Mouse (Mus musculus): ENCODE measurements around the gene Ces1f.
"Not testable (repeated sequence)": the region's sequence is repeated elsewhere in the genome, so short reads cannot be mapped to it uniquely, and the experiment has no call there.

Ces1f gene

GRCm38 (mm10) chr8:93279556-93279955, at the start of gene Ces1f:
Gene Ces1f (minus strand): TSS chr8:93279747.
- in situ Hi-C loops (cut with MboI, MseI) = no loop called here

DNA sequence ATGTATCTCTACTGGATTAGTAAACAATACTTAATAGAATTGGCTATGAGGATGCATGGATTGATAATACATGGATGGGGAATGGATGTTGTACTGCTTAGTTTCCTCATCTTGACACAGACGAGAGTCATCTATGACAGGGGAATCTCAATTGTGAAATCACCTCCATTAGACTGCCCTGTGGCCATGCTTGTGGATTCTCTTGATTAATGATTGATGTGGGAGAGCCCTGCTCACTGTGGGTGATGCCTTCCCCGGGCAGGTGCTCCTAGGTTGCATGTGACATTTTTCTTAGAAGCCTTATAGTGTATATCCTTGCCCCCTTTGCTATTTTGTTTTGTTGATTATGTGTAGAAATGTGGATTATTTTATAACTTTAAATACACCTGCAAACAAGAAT, 45.6 kb upstream of the Ces1f start:
- in situ Hi-C loops (cut with MboI, MseI) = no loop called here

DNA sequence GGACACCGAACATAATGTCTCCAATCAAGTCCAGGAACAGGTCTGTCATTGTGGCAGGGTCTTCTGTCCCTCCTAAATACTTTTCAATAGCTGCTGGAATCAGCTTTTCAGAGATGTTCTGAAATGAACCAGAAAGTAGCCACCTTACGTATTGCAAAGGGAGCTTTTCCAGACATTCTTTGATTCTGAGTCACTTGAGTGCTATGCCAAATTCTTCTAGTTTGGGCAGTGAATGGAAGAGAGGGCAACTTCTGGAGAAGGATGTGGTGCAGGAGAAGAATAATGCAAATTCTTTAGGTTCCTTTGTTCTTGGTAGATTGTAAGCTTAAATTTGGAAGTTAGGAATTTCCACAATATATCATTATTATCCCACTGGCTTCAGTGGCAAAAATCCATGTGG, 37.5 kb upstream of the Ces1f start:
- in situ Hi-C loops (cut with MboI, MseI) = no loop called here

GRCm38 (mm10) chr8:93315557-93315956, 36.0 kb upstream of the Ces1f start:
- in situ Hi-C loops (cut with MboI, MseI) = no loop called here

DNA sequence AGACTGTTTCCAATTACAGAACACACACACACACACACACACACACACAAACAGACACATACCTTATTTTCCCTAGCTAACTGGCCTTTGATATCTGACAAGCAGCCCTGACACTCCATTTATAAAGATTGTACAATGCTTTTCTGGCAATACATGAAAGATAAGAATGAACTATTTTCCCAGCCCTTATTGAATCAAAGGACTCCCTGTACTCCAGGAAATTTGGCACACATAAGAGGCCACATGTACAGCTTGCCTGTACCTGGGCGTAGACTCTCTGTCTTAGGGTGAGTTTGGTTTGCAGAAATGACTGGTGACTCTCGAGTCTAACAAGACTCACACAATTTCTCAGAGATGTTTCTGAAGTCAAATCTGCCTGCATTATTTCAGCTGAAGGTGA, 4.3 kb upstream of the Ces1f start:
- in situ Hi-C loops (cut with MboI, MseI) = no loop called here

DNA sequence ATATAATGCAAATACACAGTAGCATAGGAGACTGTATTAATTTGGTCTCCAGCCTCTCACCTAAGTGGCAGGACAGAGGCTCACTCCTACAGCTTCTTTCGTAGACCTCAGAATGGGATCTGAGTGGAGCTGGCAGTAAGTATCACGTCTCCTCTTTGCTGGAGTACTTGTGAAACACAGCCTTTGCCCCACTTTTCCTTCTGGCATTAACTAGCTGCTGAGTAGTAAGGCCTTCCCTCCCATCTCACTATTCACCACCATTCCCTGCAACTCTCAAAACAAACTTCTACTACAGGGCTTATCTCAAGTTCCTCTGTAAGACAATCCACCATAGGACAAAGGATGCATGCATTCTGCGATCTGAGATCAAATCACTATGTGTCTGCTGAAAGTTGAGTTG, 2.8 kb upstream of the Ces1f start:
- in situ Hi-C loops (cut with MboI, MseI) = no loop called here

DNA sequence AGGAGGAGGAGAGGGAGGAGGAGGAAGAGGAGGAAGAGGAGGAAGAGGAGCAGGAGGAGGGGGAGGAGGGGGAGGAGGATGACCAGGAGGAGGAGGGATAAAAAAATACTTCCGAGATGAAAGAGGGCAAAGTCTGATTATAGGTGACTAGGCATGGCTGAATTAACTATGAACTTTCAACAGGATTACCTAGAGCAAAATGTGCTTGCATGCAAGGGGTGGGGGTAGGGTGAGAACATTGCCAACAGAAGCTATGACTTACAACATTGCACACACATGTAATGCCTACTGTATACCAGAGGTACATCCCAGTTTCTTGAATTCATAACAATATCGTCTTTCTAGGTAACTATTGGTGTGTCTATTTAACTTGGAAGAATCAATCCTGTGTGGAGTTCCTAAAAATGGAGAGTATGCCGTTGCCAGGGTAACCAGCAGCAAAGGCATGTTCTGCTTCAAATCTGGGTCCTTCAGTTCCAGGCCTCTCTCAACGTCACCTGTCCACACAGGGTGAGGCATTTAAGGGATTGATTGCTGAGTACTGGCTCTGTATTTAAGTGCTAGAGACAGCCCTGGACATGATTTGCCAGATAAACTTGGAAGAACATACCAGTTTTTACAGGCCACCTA, 1.3 kb downstream of the Ces1f start:
- in situ Hi-C loops (cut with MboI, MseI) = no loop called here

DNA sequence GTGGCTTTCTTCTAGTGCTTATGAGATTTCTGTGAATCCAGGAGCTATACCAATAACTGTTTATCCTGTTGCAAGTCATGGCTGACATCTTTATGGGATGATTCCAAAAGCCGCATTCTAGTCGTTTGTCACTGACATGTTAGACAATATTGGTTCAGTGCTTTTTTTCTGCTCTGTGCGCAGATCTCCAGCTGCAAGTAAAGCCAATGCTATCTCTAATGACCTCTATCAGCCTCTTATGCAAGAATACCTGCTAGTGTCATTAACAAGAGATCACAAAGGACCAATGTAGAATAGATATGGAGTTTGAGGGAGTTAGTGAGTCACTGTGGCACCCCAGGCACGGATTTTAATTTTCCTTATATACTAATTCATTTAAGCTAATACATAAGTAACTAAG, 4.9 kb downstream of the Ces1f start:
- in situ Hi-C loops (cut with MboI, MseI) = no loop called here

- in situ Hi-C loops (cut with MboI, MseI) = no loop called here
Observed at GRCm38 (mm10) chr8:93273321-93273720, 6.2 kb downstream of the Ces1f start.

DNA sequence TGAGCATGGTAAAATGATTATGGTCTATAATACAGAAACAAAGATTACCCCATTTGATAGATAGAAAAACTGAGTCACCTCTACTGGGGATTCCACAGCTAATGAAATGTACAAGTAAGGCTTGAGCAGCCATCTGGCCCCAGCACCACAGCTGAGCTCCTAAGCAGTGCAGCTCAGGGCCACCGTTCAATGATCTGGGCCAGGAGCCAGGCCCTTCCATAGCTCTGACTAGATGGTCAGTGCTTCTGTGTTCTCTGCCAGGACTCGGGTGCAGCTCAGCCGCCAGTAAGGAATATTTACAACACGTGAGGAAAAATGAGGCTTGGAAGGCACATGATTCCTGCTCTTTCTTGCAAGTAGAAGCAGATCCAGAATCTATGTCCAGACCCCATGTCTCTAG, 6.9 kb downstream of the Ces1f start:
- in situ Hi-C loops (cut with MboI, MseI) = no loop called here

DNA sequence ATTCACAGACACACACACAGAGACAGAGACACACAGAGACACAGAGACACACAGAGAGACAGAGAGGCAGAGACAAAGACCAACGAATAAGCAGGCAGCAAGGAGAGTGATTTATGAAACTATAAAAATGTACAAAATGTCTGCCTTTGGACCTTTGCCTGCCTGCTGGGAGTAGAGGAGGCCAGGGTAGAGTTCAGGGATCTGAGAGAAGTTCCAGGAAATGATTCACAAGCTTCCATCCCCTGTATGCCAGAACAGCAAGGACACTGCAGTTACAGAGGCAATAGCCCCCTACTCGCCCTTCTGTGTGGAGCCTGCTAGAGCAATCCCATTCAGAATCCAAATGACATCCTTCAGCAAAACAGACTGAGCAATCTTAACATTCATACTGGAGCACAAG, 18.1 kb downstream of the Ces1f start:
- in situ Hi-C loops (cut with MboI, MseI) = no loop called here

DNA sequence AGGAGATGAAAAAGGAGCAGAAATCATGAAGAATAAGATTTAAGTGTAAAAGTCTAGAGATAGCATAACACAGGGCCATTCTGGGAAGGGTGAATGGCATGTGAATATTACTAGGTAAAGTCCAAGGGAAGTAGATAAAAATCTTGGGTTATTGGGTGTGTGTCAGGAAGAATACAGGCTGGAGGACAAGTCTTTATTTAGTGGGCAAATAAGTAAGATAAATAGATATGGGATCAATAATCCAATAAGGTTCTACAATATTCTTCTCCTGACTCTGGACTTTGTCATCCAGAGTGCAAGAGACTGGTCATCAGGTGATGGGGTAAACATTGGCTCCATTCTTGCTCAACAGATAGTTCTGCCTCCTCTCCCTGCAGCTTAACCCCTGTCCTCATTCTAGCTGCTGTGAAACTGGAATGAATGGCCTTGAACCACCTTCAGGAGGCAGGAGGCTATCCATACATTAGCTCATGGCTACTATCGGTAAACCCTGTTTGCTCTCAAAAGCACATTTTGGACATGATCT, 27.1 kb downstream of the Ces1f start:
- in situ Hi-C loops (cut with MboI, MseI) = no loop called here

DNA sequence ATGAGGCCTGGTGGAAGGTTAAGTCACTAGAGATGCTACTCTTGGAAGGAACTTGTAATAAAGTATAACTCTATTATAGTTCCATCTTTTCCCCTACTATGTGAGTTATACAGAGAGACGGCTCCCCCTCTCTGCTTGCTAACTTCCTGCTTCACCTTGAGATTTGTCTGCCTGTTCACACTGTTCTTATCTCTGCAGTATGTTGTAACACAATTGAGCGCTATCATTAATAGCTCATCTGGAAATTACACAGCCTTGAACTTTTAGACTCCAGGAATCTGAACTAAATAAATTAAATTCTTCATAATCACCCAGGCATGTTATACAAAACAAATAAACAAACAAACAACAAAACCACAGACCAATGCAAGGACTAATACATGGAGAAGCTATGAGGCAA, 33.5 kb downstream of the Ces1f start:
- in situ Hi-C loops (cut with MboI, MseI) = no loop called here

DNA sequence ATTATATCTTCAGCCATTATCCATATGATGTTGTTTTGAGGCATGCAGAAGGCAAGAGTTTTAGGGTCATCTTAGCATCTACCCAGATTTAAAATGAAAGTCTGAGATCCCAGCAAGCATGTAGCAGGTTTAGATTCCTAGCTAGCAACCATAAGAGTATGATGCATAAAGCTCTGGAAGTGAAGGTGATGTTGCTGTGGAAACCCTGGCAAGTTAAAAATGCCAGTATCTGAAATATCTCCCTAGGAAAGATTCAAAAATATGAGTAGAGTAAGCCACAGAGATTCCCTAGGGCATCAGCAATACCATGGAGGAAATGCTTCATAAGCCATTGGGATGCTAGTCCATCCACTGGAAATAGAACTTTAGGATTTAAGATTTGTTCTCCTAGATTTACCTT, 39.7 kb downstream of the Ces1f start:
- in situ Hi-C loops (cut with MboI, MseI) = no loop called here

DNA sequence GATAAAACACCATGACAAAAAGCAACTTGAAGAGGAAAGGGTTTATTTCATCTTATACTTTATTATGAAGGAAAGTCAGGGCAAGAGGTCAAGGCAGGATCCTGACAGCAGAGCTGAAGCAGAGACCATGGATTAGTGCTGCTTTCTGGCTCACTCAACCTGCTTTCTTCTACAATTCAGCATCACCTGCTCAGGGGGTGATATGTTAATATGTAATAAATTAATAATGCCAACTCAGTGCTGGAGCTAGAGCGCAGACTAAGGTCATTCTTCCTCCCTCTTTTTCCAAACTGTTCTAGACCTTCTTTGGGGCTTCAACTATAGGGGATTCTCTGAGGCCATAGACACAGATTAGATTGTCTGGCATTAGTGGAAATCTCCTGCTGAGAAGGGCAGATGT, 43.9 kb downstream of the Ces1f start:
- in situ Hi-C loops (cut with MboI, MseI) = no loop called here

GRCm38 (mm10) chr8:93234706-93235105, 44.8 kb downstream of the Ces1f start:
- in situ Hi-C loops (cut with MboI, MseI) = no loop called here

DNA sequence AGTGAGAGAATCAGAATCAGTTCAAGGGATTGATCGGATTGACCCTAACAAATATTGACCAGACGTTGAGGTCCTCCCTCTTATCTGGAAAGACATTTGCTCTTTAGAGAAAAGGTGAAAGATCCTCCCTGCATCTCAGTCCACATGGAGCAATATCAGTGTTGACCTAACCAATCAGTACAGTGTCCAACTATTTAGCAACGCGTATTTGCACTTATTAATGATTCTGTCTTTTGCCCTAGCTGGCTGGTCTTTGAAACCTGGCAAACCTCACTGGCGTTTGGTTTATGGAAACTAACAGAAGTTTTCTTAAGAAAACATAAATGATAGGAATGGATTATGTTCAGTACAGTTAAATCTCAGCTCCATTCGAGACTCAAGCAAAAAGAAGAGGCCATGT, 45.5 kb downstream of the Ces1f start:
- in situ Hi-C loops (cut with MboI, MseI) = no loop called here

DNA sequence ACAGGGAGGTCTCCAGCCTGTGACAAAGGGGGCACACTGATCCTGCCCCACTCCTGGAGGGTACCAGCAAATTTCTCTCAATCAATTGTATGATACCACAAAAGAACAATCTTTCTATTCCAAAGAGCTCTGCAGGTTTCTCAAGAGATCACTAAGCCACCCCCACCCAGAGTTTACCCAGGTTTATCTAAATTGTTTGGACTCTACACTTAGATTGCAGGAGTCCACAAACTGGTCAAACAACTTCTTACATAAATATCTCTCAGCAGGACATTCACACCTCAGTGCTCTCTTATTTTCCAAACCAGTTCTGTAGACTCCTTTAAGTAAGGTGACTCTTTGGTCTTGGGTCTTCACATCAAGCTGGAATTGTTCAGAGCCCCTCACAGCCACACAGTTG, 50.1 kb downstream of the Ces1f start, which contains the start of gene Ces1e:
Gene Ces1e (minus strand): TSS at position 174 of the 400 bp plus-strand sequence.
- in situ Hi-C loops (cut with MboI, MseI) = no loop called here

DNA sequence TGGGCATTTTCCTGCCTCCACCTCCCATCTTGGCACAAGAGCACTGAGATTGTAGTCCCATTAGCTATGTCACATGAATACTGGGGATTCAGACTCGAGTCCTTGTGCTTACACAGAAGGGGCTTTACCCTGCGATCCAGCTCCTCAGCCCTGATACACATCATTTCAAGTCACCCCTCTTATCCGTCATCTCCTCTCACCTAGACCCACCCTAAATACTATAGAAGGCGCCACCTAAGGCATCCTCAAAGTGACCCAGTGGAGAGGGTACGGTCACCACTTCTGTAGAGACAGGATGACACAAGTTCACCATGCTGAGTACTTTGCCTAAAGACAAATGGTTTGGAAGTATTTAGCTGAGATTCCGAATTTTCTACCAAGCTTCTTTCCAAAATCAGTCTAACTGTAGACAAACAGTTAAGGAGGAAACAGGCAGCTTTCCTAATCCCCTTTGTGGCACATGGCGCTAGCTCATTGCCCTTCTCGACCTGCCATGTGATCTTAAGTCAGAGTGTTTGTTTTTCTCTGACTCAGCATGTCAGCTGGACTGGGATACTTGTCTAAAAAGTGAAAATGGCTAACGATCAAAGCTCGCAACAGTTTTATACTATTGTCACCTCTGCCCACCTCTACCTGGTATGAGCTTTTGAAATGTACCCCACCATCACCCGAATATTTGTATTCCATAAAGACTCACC, 50.7 kb downstream of the Ces1f start:
- in situ Hi-C loops (cut with MboI, MseI) = no loop called here

- in situ Hi-C loops (cut with MboI, MseI) = not testable (repeated sequence)
Observed at GRCm38 (mm10) chr8:93226471-93226870, 53.1 kb downstream of the Ces1f start.

DNA sequence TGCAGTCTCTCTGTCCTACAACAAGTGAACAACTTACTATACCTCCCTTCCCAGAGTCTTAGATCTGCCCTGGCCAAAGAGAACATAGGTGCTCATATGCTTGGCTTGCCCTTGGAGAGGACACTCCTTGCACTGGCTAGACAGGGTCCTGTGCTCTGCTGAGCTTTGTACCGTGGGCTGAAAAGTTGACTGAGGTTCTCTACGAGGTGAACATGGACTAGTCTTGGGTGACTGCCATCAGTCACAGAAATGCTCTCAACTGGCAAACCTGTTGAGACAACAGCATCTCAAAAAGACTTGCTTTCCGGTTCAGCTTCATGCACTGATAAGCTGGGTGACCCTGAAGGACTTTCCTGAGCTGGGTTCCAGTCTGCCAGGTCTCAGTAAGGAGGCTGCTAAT, 57.7 kb downstream of the Ces1f start:
- in situ Hi-C loops (cut with MboI, MseI) = no loop called here

GRCm38 (mm10) chr8:93217867-93218266, 61.7 kb downstream of the Ces1f start:
- in situ Hi-C loops (cut with MboI, MseI) = no loop called here

DNA sequence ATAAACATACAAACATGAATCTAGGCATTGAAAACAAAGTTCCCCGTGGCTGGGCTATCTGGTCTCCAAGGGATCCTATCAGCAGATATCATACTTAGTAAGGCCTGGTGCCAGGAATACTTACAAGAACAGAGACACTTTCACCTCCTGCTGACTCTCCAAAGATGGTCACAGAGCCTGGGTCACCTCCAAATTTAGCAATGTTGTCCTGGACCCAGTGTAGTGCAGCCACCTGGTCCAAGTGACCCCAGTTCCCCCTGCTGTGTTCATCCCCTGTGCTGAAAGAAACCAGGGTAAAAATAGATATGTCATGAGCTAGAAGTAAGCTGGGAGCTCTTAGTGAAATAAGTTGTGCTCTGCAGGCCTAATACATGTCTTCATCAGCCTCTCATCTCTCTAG, 62.2 kb downstream of the Ces1f start:
- in situ Hi-C loops (cut with MboI, MseI) = no loop called here

Measured in regulatory T cell (primary cell).